Mouse (Mus musculus) forebrain, embryonic 12.5 days (tissue): Measurements from ENCODE around the gene Smad3. TPM values are rescaled to one million over a fixed set of nuclear protein-coding genes. Genes with fewer than 3 reads are reported as not detected.

Experiments used
- ATAC-seq: fragments of 200-750 bp; cut with Nextera tagmentation; 2 replicates; pipeline ENCODE4 v1.8.0; 2017; ENCODE audit warnings: moderate TSS enrichment; ENCODE audit not compliant: low FRiP score
- H3K27ac ChIP-seq: fragments of 300-500 bp; sonication (generic); 2 replicates; pipeline ENCODE4 v1.5.1; 2016; ENCODE audit warnings: mild to moderate bottlenecking
- H3K27me3 ChIP-seq: fragments of 300-500 bp; sonication (generic); 2 replicates; pipeline ENCODE4 v1.6.1; 2016; ENCODE audit warnings: mild to moderate bottlenecking
- H3K36me3 ChIP-seq: fragments of 300-500 bp; sonication (generic); replicated peaks from 2 replicates; pipeline ENCODE4 v1.6.1; 2016; ENCODE audit warnings: mild to moderate bottlenecking
- H3K4me1 ChIP-seq: fragments of 300-500 bp; sonication (generic); 2 replicates; pipeline ENCODE4 v1.6.1; 2016
- H3K4me2 ChIP-seq: fragments of 300-500 bp; sonication (generic); 2 replicates; pipeline ENCODE4 v1.6.1; 2016; ENCODE audit warnings: mild to moderate bottlenecking, moderate library complexity
- H3K4me3 ChIP-seq: fragments of 300-500 bp; sonication (generic); replicated peaks from 2 replicates; pipeline ENCODE4 v1.5.1; 2016; ENCODE audit warnings: mild to moderate bottlenecking
- H3K9ac ChIP-seq: fragments of 300-500 bp; sonication (generic); 2 replicates; pipeline ENCODE4 v1.6.1; 2016; ENCODE audit warnings: mild to moderate bottlenecking
- H3K9me3 ChIP-seq: fragments of 300-500 bp; sonication (generic); 2 replicates; pipeline ENCODE4 v1.6.1; 2016
- WGBS: fragments of 180-500 bp; shearing (Covaris S2); methylation state at CpG from one replicate; pipeline ENCODE4 v1.1.7; 2016; 5-methylcytosine and 5-hydroxymethylcytosine counted together
- polyA plus RNA-seq: library from polyadenylated mRNA; unstranded; fragments of >200 nt; fragmentation: Nextera tagmentation; extraction: Ambion mirVana; gene quantifications from 2 replicates; pipeline ENCODE4 v1.2.1, GENCODE M21; 2016

Smad3 gene
- polyA plus RNA-seq, 1 experiment from 2014 or later, result 23.1 TPM

DNA sequence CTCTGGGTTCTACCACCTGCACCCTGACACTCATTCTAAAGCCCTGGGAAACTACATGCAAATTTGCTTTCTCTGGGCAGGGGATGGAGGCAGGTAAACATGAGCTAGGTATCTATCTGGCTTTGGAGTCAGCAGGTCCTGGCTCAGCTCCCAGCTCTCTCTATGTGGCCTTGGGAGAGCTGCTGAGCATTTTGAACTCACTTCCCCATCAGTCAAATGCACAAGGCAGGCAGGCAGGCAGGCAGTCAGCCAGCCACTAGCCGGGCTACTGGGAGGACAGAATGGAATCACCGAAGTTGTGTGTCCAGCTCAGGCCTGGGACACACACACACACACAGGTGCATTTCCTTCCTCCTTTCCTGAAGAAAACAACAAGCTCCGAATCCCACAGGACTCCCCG is 58.6 kb downstream of the Smad3 start:
- H3K27me3 ChIP-seq, result no peaks in the 10 kb centered on the region
- H3K4me1 ChIP-seq, result peaks cover 44% of the 10 kb centered on the region
- H3K9me3 ChIP-seq, result no peaks in the 10 kb centered on the region
- no peak overlapping the region for H3K4me3 ChIP-seq
- WGBS, result 82% methylated on average over 4 of the region's 4 CpGs
- H3K27ac ChIP-seq, result no peak overlapping the region
- H3K36me3 ChIP-seq, result no peaks in the 10 kb centered on the region
- ATAC-seq, result no peak
- H3K9ac ChIP-seq, result no peak overlapping the region
- no peak overlapping the region for H3K4me2 ChIP-seq

DNA sequence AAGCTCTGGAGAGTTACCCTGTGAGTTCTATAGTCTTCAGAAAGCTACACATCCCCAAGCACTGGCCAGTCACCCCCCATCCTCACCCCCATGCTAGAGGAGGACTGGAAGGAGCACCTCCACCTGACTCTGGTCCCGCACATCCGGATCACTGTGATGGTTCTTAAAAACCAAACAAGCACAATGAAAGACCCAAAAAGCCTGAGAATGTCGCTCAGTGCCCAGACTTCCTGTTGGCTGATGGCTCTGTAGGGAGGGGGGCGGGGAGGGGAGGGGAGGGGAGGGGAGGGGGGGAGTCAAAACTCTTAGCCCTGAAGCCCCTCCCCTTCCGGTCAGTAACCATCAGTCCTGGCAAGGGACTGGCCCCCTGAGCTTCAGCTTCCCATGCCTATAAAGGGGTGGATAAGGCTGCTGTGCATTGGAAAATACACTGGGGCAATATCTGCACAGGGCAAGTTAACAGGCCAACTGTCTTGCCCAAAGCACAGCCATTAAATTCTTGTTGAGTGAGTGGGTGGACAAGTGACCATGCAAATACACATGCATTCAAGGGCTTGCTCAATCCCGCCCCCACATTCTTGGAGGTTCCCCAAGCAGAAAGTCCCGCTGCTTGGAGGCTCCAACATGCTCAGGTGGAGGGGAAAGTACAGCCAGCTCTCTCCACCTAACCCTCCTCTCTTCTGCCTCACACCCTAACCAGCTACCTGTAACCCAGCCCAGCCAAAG is 59.3 kb downstream of the Smad3 start:
- no peak for ATAC-seq
- H3K36me3 ChIP-seq, result no peaks in the 10 kb centered on the region
- H3K9ac ChIP-seq, result no peak overlapping the region
- no peak overlapping the region for H3K4me2 ChIP-seq
- no peaks in the 10 kb centered on the region for H3K9me3 ChIP-seq
- no peaks in the 10 kb centered on the region for H3K27me3 ChIP-seq
- 52% methylated on average over 7 of the region's 7 CpGs for WGBS
- peaks cover 44% of the 10 kb centered on the region for H3K4me1 ChIP-seq
- H3K27ac ChIP-seq, result no peak overlapping the region
- H3K4me3 ChIP-seq, result no peak overlapping the region

DNA sequence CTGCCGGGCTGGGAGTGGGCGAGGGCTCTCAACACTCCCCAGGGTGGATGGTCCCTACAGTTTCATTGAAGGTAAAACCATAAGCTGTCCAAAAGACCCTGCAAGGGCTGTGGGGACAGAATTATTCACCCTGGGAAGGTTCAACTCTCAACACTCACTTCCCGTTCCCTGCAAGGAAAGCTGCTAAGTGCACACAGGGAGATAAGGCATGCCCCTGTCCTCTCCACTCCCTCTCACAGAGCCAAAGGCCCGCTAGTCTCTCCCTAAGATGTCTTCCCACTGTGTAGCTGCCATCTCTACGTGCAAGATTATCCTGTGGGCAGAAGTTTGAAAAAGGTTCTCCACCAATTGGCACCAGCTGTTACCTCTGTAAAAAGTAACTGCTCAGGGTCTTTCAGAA is 60.2 kb downstream of the Smad3 start:
- no peaks in the 10 kb centered on the region; the same call in 1 of the 2 replicates for H3K36me3 ChIP-seq
- 0 out of 2 replicates have a peak overlapping the region, but pooled peaks have one; percentile 66 for H3K27ac ChIP-seq
- ATAC-seq, result no peak
- H3K27me3 ChIP-seq, result no peaks in the 10 kb centered on the region
- H3K9me3 ChIP-seq, result no peaks in the 10 kb centered on the region
- no peak overlapping the region for H3K4me3 ChIP-seq
- 58% methylated on average over 5 of the region's 5 CpGs for WGBS
- H3K4me1 ChIP-seq, result peaks cover 36% of the 10 kb centered on the region
- no peak overlapping the region for H3K9ac ChIP-seq
- H3K4me2 ChIP-seq, result no peak overlapping the region

DNA sequence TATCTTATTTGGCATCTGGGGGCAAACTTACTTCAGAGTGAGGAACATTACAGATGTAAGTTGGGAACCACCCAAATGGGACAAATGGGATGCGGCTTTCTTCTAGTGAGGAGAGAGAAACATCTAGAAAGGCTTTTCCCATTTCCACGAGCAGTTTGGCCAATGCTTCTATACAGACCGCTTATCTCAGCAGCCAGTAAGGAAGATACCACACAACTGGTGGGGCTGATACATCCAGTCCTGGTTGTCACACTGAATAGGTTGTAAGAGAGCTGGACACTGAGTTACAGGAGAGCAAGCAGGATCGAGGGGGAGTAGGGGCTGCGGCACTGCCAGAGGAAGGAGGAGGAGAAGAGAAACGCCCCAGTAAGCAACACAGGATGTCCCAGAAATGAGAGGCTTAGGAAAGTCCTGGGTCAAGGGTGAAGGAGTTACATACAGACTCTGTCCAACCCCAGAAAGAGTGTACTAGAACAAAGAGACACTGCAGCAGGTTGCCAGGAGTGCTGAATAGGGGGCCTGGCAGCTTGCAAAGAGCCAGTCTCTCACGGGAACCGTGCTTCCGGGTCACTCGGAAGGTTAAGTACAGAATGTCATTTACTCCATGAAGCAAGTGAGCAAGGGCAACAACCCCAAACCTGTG is 61.2 kb downstream of the Smad3 start:
- no peaks in the 10 kb centered on the region for H3K9me3 ChIP-seq
- peaks cover 32% of the 10 kb centered on the region for H3K4me1 ChIP-seq
- peak overlapping the region; percentile 33; the same call in 1 of the 2 replicates for H3K9ac ChIP-seq
- no peak overlapping the region for H3K4me2 ChIP-seq
- H3K36me3 ChIP-seq, result peaks cover 4% of the 10 kb centered on the region; the same call in 1 of the 2 replicates
- ATAC-seq, result no peak
- H3K4me3 ChIP-seq, result no peak overlapping the region
- H3K27ac ChIP-seq, result peak overlapping the region; percentile 66
- no peaks in the 10 kb centered on the region for H3K27me3 ChIP-seq
- WGBS, result 36% methylated on average over 10 of the region's 10 CpGs

DNA sequence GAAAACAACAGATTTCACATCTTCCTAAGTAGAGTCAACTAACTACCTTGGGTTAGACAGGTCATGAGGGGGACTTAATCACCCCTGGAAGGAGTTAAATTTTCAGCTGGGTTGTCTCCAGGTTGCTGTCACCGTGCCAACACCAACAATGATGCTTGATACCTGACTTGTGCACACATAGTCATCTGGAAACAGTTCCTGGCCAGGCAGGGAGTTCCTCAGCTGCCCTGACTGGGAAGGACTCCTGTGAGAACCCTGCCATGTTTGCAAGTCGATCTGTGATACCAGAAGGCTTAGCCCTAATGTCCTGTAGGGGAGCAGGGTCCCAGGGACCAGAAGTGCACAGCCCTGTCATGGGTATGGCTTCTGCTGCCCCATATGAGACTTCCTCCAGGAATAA is 65.8 kb downstream of the Smad3 start:
- no peak overlapping the region for H3K27ac ChIP-seq
- no peak overlapping the region for H3K9ac ChIP-seq
- peaks cover 10% of the 10 kb centered on the region for H3K36me3 ChIP-seq
- H3K27me3 ChIP-seq, result no peaks in the 10 kb centered on the region
- no peak for ATAC-seq
- H3K9me3 ChIP-seq, result no peaks in the 10 kb centered on the region
- H3K4me2 ChIP-seq, result no peak overlapping the region
- H3K4me1 ChIP-seq, result peaks cover 7% of the 10 kb centered on the region
- H3K4me3 ChIP-seq, result no peak overlapping the region
- 86% methylated on average over 2 of the region's 2 CpGs for WGBS

DNA sequence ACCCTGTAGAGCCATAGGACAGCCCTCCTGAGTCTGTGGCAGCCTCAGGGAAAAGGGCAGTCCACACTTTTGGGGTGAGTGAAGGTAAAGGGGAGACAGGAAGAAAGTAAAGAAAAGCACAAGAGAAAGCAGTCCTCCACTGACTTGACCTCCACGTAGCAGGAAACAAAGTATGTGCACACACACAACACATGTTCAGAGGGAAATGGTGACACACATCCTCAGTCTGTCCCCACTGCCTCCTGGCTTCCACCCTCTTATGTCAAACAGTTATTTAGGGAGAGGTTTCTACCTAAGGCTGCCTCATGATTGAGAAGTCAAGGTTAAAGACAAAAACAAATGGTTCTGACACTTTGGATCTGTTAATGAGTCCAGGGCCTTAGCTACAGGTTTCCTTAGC is 67.3 kb downstream of the Smad3 start:
- H3K4me1 ChIP-seq, result no peaks in the 10 kb centered on the region
- 96% methylated on average over 1 of the region's 1 CpGs for WGBS
- no peak overlapping the region for H3K4me3 ChIP-seq
- no peak for ATAC-seq
- H3K27ac ChIP-seq, result no peak overlapping the region
- no peaks in the 10 kb centered on the region for H3K27me3 ChIP-seq
- H3K4me2 ChIP-seq, result no peak overlapping the region
- peaks cover 10% of the 10 kb centered on the region for H3K36me3 ChIP-seq
- H3K9ac ChIP-seq, result no peak overlapping the region
- no peaks in the 10 kb centered on the region for H3K9me3 ChIP-seq

DNA sequence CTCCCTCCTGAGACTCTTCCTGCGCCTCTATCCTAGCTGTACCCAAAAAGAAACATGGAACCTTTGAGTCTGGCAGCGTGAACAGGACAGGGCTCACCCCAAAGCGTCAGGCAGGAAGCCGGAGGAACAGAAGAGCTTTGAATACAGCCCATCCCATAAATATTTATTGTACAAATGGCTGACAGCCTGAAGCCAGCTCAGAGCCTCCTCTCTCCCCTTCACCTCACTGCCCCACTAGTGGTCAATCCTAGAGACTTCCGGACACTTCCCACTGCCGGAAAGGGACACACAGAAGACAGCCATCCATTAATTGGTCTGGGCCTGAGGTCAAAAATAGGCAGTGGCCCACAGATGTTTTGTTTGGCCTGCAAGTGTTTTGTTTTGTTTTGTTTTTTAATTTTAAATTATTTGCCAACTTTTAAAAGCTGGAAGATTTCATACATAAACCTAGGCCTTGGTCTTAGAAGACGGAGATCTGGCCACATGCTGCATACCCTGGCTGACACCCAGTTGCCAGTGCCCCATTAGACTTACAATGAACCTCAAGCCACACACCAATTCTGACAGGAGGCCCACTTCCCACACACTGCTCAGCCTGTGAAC is 70.3 kb downstream of the Smad3 start:
- peaks cover 9% of the 10 kb centered on the region for H3K36me3 ChIP-seq
- H3K27ac ChIP-seq, result no peak overlapping the region
- WGBS, result 90% methylated on average over 7 of the region's 7 CpGs
- no peak overlapping the region for H3K4me2 ChIP-seq
- no peaks in the 10 kb centered on the region for H3K9me3 ChIP-seq
- no peak overlapping the region for H3K9ac ChIP-seq
- H3K4me1 ChIP-seq, result no peaks in the 10 kb centered on the region
- H3K27me3 ChIP-seq, result no peaks in the 10 kb centered on the region
- ATAC-seq, result no peak
- H3K4me3 ChIP-seq, result no peak overlapping the region

DNA sequence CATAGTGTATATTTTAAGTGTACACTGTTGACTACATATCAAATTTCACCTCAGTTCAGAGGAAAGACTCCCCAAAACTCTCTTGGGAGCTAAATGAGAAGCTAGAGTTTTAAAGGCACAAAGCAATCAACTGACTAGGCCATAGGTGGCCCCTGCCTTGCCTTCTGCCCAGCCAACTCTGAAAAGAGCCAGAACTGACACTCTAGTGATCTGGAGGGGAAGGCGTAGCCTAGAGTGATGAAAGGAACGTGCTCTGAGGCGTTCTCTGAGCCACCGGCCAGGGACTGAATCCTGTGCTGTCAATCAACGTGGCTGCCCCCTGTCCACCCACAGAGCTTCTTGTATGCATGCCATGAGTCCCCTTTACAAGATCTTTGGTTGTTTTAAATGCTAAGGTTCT is 72.4 kb downstream of the Smad3 start:
- no peak for ATAC-seq
- H3K4me2 ChIP-seq, result no peak overlapping the region
- no peaks in the 10 kb centered on the region for H3K4me1 ChIP-seq
- WGBS, result 58% methylated on average over 5 of the region's 5 CpGs
- H3K27ac ChIP-seq, result no peak overlapping the region
- H3K9me3 ChIP-seq, result no peaks in the 10 kb centered on the region
- no peak overlapping the region for H3K4me3 ChIP-seq
- no peaks in the 10 kb centered on the region for H3K27me3 ChIP-seq
- peaks cover 6% of the 10 kb centered on the region; the same call in 1 of the 2 replicates for H3K36me3 ChIP-seq
- no peak overlapping the region for H3K9ac ChIP-seq

DNA sequence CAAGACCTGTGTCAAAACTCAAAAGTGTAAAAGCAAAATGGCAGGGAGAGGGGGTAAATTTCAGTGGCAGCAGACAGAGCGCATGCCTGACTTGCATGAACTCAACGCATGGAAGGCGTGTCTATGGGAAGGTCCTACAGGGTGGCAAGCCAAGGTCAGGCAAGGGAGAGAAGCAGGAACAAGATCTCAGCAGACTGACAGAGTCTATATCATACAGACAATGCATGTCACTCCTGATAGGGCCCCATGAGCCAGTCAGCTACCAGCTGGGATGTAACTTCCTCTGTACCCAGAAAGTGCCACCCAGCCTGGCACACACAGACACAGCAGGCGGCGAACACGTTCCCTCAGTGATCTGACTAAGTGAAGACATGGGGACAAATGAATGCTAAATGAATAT is 73.5 kb downstream of the Smad3 start:
- Histone ChIP-seq H3K36me3 (no peaks in the 10 kb centered on the region), H3K27me3 (no peaks in the 10 kb centered on the region), H3K4me1 (no peaks in the 10 kb centered on the region), H3K9ac (no peak overlapping the region), H3K4me3 (no peak overlapping the region), H3K4me2 (no peak overlapping the region), H3K9me3 (no peaks in the 10 kb centered on the region), H3K27ac (no peak overlapping the region)
- 97% methylated on average over 6 of the region's 6 CpGs for WGBS
- no peak for ATAC-seq

DNA sequence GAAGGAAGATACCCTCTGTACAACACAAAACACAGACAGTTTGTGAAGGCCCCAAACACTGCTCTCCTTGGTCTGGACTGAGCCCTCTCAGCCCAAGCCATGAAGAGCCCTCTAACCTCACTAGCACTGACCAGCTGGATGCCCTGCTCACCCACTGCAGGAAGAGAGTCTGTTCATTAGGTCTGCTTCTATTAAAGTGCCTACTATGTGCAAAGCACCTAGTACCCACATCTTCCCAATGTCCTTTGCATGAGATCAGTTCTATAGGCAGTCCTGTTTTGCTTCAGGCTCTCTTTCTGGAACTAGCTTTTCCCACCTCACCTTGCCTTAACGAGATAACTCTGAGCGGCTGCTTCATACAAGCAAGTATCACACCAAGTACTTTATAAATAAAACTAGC is 74.9 kb downstream of the Smad3 start:
- no peak overlapping the region for H3K27ac ChIP-seq
- no peaks in the 10 kb centered on the region for H3K36me3 ChIP-seq
- ATAC-seq, result no peak
- WGBS, result 95% methylated on average over 2 of the region's 2 CpGs
- no peaks in the 10 kb centered on the region for H3K9me3 ChIP-seq
- H3K4me3 ChIP-seq, result no peak overlapping the region
- no peak overlapping the region for H3K9ac ChIP-seq
- H3K27me3 ChIP-seq, result no peaks in the 10 kb centered on the region
- H3K4me2 ChIP-seq, result no peak overlapping the region
- no peaks in the 10 kb centered on the region for H3K4me1 ChIP-seq

DNA sequence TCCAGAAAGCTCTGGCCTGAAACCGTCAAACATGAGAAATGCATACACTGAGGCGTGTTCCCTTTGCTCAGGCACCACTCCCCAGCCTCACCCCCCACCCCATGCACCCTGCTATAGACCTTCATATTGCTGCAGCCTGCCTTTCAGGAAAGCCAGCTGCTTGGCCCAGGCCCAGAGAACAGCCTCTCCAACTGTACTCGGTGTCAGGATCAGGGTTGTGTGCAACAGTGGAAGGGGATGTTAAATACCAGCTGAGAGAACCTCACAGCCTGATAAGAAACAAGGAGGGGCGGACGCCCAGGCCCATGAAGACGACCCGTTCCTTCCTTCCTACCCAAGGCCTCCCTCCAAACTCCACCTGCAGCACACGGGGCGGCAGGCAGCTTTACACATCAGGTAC is 75.5 kb downstream of the Smad3 start:
- no peaks in the 10 kb centered on the region for H3K9me3 ChIP-seq
- no peak overlapping the region for H3K27ac ChIP-seq
- H3K4me2 ChIP-seq, result no peak overlapping the region
- H3K36me3 ChIP-seq, result no peaks in the 10 kb centered on the region
- no peak overlapping the region for H3K9ac ChIP-seq
- H3K27me3 ChIP-seq, result no peaks in the 10 kb centered on the region
- no peaks in the 10 kb centered on the region for H3K4me1 ChIP-seq
- no peak overlapping the region for H3K4me3 ChIP-seq
- ATAC-seq, result no peak
- WGBS, result 88% methylated on average over 9 of the region's 9 CpGs

DNA sequence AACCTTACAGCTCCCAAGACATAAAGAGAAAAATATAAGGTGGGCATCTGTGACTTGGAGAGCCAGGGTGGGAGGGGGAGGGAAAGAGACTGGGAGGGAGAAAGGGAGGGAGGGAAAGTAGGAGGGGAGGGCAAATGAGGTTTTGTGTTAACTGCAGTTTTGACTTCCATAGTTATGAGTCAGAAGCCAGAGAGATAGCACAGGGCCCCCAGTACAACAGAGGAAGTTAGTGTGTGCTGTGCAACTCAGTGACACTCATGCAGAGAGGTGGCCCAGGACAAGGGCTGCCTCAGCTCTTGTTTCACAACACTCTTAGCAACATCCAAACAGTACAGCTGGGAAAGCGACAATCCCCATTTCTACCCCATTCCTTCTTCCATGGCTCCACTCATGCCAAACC is 79.7 kb downstream of the Smad3 start:
- Histone ChIP-seq H3K4me1 (no peaks in the 10 kb centered on the region), H3K27ac (no peak overlapping the region), H3K9me3 (no peaks in the 10 kb centered on the region), H3K36me3 (no peaks in the 10 kb centered on the region), H3K4me3 (no peak overlapping the region), H3K4me2 (no peak overlapping the region), H3K27me3 (no peaks in the 10 kb centered on the region), H3K9ac (no peak overlapping the region)
- WGBS, result 100% methylated on average over 1 of the region's 1 CpGs
- ATAC-seq, result no peak

DNA sequence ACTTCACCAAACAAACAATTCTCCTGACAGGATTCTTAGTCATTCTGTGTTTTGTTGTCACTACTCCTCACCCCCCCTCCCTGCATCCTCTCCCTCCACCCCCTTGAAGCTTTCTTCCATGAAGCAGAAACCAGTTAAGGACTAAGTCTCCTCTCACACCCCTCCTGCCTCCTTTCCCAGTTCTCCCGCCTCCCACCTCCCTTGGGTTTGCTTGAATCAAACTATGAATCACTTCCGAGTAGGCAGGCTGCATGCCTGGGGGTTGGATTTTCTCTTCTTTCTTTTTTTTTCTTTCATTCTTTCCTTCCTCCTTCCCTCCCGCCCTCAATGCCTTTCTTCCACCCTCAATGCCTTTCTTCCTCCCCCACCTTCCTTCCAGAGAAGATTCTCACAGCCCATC is 80.2 kb downstream of the Smad3 start:
- no peaks in the 10 kb centered on the region for H3K27me3 ChIP-seq
- no peak for ATAC-seq
- no peak overlapping the region for H3K9ac ChIP-seq
- H3K36me3 ChIP-seq, result no peaks in the 10 kb centered on the region
- H3K4me3 ChIP-seq, result no peak overlapping the region
- no peak overlapping the region for H3K27ac ChIP-seq
- no peaks in the 10 kb centered on the region for H3K9me3 ChIP-seq
- WGBS, result 69% methylated on average over 3 of the region's 3 CpGs
- H3K4me2 ChIP-seq, result no peak overlapping the region
- 0 out of 2 replicates have a peak, but pooled peaks cover 3% of the 10 kb centered on the region for H3K4me1 ChIP-seq
